Mouse (Mus musculus): ENCODE results near the gene Ticam1.

The Ticam1 gene

GRCm38 (mm10) chr17:56273986-56274385 is 2.6 kb downstream of the Ticam1 start:
- Histone ChIP-seq H3K4me3 (replicated peaks; ENCODE audit: low read length) (no peak overlapping the region), H3K4me1 (replicated peaks; ENCODE audit: low read depth, low read length) (peaks cover 69% of the 10 kb centered on the region), H3K9me3 (ENCODE audit: low read length) (no peaks in the 10 kb centered on the region), H3K36me3 (ENCODE audit: insufficient read depth, low read length) (peaks cover 60% of the 10 kb centered on the region), H3K27me3 (ENCODE audit: insufficient read depth, low read length) (no peaks in the 10 kb centered on the region)
- no peak for TF ChIP-seq NANOG (IDR thresholded peaks at IDR 0.05; ENCODE audit: borderline replicate concordance, low read length)
- TF ChIP-seq CTCF (conservative IDR thresholded peaks at IDR 0.05; ENCODE audit: low read length): no peak
- TF ChIP-seq POU5F1 (IDR thresholded peaks at IDR 0.05; ENCODE audit: borderline replicate concordance, low read length): no peak

GRCm38 (mm10) chr17:56273482-56273881 is 3.1 kb downstream of the Ticam1 start:
- peaks cover 55% of the 10 kb centered on the region for H3K36me3 ChIP-seq (ENCODE audit: insufficient read depth, low read length)
- TF ChIP-seq CTCF (conservative IDR thresholded peaks at IDR 0.05; ENCODE audit: low read length) (no peak), NANOG (IDR thresholded peaks at IDR 0.05; ENCODE audit: borderline replicate concordance, low read length) (no peak), POU5F1 (IDR thresholded peaks at IDR 0.05; ENCODE audit: borderline replicate concordance, low read length) (no peak)
- no peak overlapping the region for H3K4me3 ChIP-seq (replicated peaks; ENCODE audit: low read length)
- no peaks in the 10 kb centered on the region for H3K9me3 ChIP-seq (ENCODE audit: low read length)
- peaks cover 67% of the 10 kb centered on the region for H3K4me1 ChIP-seq (replicated peaks; ENCODE audit: low read depth, low read length)
- H3K27me3 ChIP-seq (ENCODE audit: insufficient read depth, low read length): no peaks in the 10 kb centered on the region

- Histone ChIP-seq H3K27me3 (ENCODE audit: insufficient read depth, low read length) (no peaks in the 10 kb centered on the region), H3K4me3 (replicated peaks; ENCODE audit: low read length) (no peak overlapping the region), H3K4me1 (replicated peaks; ENCODE audit: low read depth, low read length) (peaks cover 59% of the 10 kb centered on the region), H3K36me3 (ENCODE audit: insufficient read depth, low read length) (peaks cover 46% of the 10 kb centered on the region), H3K9me3 (ENCODE audit: low read length) (no peaks in the 10 kb centered on the region)
- TF ChIP-seq POU5F1 (IDR thresholded peaks at IDR 0.05; ENCODE audit: borderline replicate concordance, low read length): no peak
- no peak for TF ChIP-seq NANOG (IDR thresholded peaks at IDR 0.05; ENCODE audit: borderline replicate concordance, low read length)
- TF ChIP-seq CTCF (conservative IDR thresholded peaks at IDR 0.05; ENCODE audit: low read length): no peak
These were observed 3.9 kb downstream of the Ticam1 start for GRCm38 (mm10) chr17:56272644-56273043.

GRCm38 (mm10) chr17:56271609-56272253 is 4.9 kb downstream of the Ticam1 start:
- Histone ChIP-seq H3K9me3 (ENCODE audit: low read length) (no peaks in the 10 kb centered on the region), H3K27me3 (ENCODE audit: insufficient read depth, low read length) (no peaks in the 10 kb centered on the region), H3K4me1 (replicated peaks; ENCODE audit: low read depth, low read length) (peaks cover 53% of the 10 kb centered on the region), H3K4me3 (replicated peaks; ENCODE audit: low read length) (no peak overlapping the region), H3K36me3 (ENCODE audit: insufficient read depth, low read length) (peaks cover 44% of the 10 kb centered on the region)
- TF ChIP-seq POU5F1 (IDR thresholded peaks at IDR 0.05; ENCODE audit: borderline replicate concordance, low read length): no peak

DNA sequence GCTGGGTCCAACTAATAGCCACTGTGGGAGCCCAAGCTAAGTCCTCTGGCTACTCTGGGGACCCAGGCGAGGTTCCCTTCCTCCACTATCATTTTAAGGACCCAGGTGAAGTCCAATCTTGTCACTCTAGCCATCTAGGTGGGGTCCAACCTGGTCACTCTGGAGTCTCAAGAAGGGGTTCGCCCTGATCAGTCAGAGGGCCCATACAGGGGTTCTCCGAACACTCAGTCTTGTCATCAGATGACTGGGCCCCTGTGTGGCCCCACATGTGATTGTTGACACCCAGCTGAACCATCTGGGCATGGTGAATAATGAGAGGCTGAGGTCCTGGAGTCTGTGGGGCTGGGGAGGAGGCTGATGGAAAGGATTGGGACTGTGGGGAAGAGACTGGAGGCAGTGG is 6.8 kb downstream of the Ticam1 start:
- no peaks in the 10 kb centered on the region for H3K9me3 ChIP-seq (ENCODE audit: low read length)
- TF ChIP-seq NANOG (IDR thresholded peaks at IDR 0.05; ENCODE audit: borderline replicate concordance, low read length) (no peak), POU5F1 (IDR thresholded peaks at IDR 0.05; ENCODE audit: borderline replicate concordance, low read length) (no peak), CTCF (conservative IDR thresholded peaks at IDR 0.05; ENCODE audit: low read length) (no peak)
- H3K36me3 ChIP-seq (ENCODE audit: insufficient read depth, low read length): peaks cover 50% of the 10 kb centered on the region
- peak overlapping the region; percentile 60 for H3K4me3 ChIP-seq (replicated peaks; ENCODE audit: low read length)
- peaks cover 59% of the 10 kb centered on the region for H3K4me1 ChIP-seq (replicated peaks; ENCODE audit: low read depth, low read length)
- H3K27me3 ChIP-seq (ENCODE audit: insufficient read depth, low read length): no peaks in the 10 kb centered on the region

GRCm38 (mm10) chr17:56269153-56269630 is 7.4 kb downstream of the Ticam1 start:
- Histone ChIP-seq H3K9me3 (ENCODE audit: low read length) (no peaks in the 10 kb centered on the region), H3K4me3 (replicated peaks; ENCODE audit: low read length) (peak overlapping the region; percentile 60), H3K4me1 (replicated peaks; ENCODE audit: low read depth, low read length) (peaks cover 60% of the 10 kb centered on the region), H3K27me3 (ENCODE audit: insufficient read depth, low read length) (no peaks in the 10 kb centered on the region), H3K36me3 (ENCODE audit: insufficient read depth, low read length) (peaks cover 48% of the 10 kb centered on the region)
- TF ChIP-seq NANOG (IDR thresholded peaks at IDR 0.05; ENCODE audit: borderline replicate concordance, low read length): no peak
- no peak for TF ChIP-seq CTCF (conservative IDR thresholded peaks at IDR 0.05; ENCODE audit: low read length)
- TF ChIP-seq POU5F1 (IDR thresholded peaks at IDR 0.05; ENCODE audit: borderline replicate concordance, low read length): no peak

DNA sequence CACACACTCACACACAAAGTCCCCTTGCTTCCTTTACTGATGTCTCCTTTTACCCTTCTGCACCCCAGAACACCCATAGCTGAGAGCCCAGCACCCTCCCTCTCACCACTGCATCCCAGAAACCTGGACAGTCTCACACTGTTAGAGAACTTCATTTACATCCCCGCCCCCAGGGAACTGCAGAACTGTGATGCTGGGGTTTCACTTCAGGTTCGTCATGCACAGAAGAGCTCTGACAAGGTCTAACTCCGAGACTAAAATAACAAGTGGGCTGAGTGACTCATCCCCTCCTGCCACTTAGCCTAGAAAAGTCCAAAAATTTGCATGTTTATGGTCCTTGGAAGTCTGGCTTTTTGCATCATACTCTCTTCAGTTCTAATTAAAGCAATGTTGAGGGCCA is 10.3 kb downstream of the Ticam1 start:
- Histone ChIP-seq H3K9me3 (ENCODE audit: low read length) (no peaks in the 10 kb centered on the region), H3K4me3 (replicated peaks; ENCODE audit: low read length) (no peak overlapping the region), H3K27me3 (ENCODE audit: insufficient read depth, low read length) (no peaks in the 10 kb centered on the region), H3K36me3 (ENCODE audit: insufficient read depth, low read length) (peaks cover 41% of the 10 kb centered on the region), H3K4me1 (replicated peaks; ENCODE audit: low read depth, low read length) (peaks cover 73% of the 10 kb centered on the region)
- TF ChIP-seq NANOG (IDR thresholded peaks at IDR 0.05; ENCODE audit: borderline replicate concordance, low read length) (no peak), CTCF (conservative IDR thresholded peaks at IDR 0.05; ENCODE audit: low read length) (no peak), POU5F1 (IDR thresholded peaks at IDR 0.05; ENCODE audit: borderline replicate concordance, low read length) (no peak)

GRCm38 (mm10) chr17:56265869-56266268 is 10.7 kb downstream of the Ticam1 start:
- TF ChIP-seq NANOG (IDR thresholded peaks at IDR 0.05; ENCODE audit: borderline replicate concordance, low read length) (no peak), CTCF (conservative IDR thresholded peaks at IDR 0.05; ENCODE audit: low read length) (no peak), POU5F1 (IDR thresholded peaks at IDR 0.05; ENCODE audit: borderline replicate concordance, low read length) (no peak)
- Histone ChIP-seq H3K27me3 (ENCODE audit: insufficient read depth, low read length) (no peaks in the 10 kb centered on the region), H3K4me1 (replicated peaks; ENCODE audit: low read depth, low read length) (peaks cover 76% of the 10 kb centered on the region), H3K36me3 (ENCODE audit: insufficient read depth, low read length) (peaks cover 41% of the 10 kb centered on the region), H3K9me3 (ENCODE audit: low read length) (no peaks in the 10 kb centered on the region), H3K4me3 (replicated peaks; ENCODE audit: low read length) (no peak overlapping the region)

GRCm38 (mm10) chr17:56265011-56265410 is 11.6 kb downstream of the Ticam1 start:
- Histone ChIP-seq H3K27me3 (ENCODE audit: insufficient read depth, low read length) (no peaks in the 10 kb centered on the region), H3K4me1 (replicated peaks; ENCODE audit: low read depth, low read length) (peaks cover 76% of the 10 kb centered on the region), H3K4me3 (replicated peaks; ENCODE audit: low read length) (no peak overlapping the region), H3K36me3 (ENCODE audit: insufficient read depth, low read length) (peaks cover 42% of the 10 kb centered on the region), H3K9me3 (ENCODE audit: low read length) (no peaks in the 10 kb centered on the region)
- TF ChIP-seq NANOG (IDR thresholded peaks at IDR 0.05; ENCODE audit: borderline replicate concordance, low read length): no peak
- no peak for TF ChIP-seq CTCF (conservative IDR thresholded peaks at IDR 0.05; ENCODE audit: low read length)
- TF ChIP-seq POU5F1 (IDR thresholded peaks at IDR 0.05; ENCODE audit: borderline replicate concordance, low read length): no peak
